Mouse (Mus musculus): ENCODE results near the gene Prrc2b. TPM values are rescaled to one million over a fixed set of nuclear protein-coding genes. Genes with fewer than 3 reads are reported as not detected.

Gene Prrc2b
- polyA plus RNA-seq, 1 experiment from 2014 or later: 30.4 TPM

DNA sequence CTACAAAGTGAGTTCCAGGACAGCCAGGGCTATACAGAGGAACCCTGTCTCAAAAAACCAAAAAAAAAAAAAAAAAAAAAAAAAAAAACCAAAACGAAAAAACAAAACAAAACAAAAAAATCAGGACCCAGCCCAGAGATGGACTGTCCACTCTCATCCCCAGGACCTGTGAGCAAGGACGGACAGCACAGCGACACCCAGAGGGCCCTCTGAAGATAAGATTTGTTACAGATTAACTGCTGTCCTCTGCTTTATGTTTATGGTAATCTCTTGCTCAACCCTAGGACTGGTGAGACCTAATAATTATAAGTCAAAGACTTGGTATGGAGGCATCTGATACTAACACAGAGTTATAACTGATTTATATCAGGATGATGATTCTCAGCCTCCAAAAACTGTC is 124.9 kb downstream of the Prrc2b start:
- no peak for ATAC-seq (ENCODE audit: low FRiP score, low TSS enrichment)
- Histone ChIP-seq H3K27ac (ENCODE audit: low read length) (no peak overlapping the region), H3K36me3 (ENCODE audit: insufficient read depth, low read length) (peaks cover 40% of the 10 kb centered on the region), H3K4me2 (replicated peaks; ENCODE audit: low read depth, low read length) (no peak overlapping the region), H3K27me3 (ENCODE audit: insufficient read depth, low read length) (no peaks in the 10 kb centered on the region), H3K9ac (replicated peaks; ENCODE audit: low read length) (no peak overlapping the region), H3K4me3 (ENCODE audit: low read length) (no peak overlapping the region), H3K9me3 (ENCODE audit: low read length) (no peaks in the 10 kb centered on the region), H3K4me1 (ENCODE audit: insufficient read depth, low read length) (no peaks in the 10 kb centered on the region)
- 71% methylated on average over 3 of the region's 3 CpGs for WGBS

DNA sequence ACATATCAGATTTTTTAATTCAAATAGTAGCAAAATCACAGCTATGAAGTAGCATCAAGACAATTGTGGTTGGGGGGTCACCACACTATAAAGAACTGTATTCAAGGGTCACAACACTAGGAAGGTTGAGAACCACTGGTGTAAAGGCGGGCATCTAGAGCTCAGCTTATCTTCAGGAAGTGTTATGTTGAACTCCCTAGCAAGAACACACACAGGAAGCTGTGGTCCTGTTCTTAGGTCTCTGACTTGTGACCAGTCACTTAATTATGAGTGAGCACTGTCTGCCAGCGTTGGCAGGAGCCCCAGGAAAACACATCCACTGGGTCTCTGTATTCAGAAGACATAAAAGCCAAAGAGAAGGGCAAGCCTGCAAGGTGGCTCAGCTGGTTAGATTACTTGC is 131.4 kb downstream of the Prrc2b start:
- Histone ChIP-seq H3K4me3 (ENCODE audit: low read length) (no peak overlapping the region), H3K4me2 (replicated peaks; ENCODE audit: low read depth, low read length) (no peak overlapping the region), H3K27me3 (ENCODE audit: insufficient read depth, low read length) (no peaks in the 10 kb centered on the region), H3K27ac (ENCODE audit: low read length) (no peak overlapping the region), H3K36me3 (ENCODE audit: insufficient read depth, low read length) (peaks cover 61% of the 10 kb centered on the region), H3K9ac (replicated peaks; ENCODE audit: low read length) (no peak overlapping the region), H3K9me3 (ENCODE audit: low read length) (no peaks in the 10 kb centered on the region), H3K4me1 (ENCODE audit: insufficient read depth, low read length) (peaks cover 8% of the 10 kb centered on the region)
- 84% methylated on average over 2 of the region's 2 CpGs for WGBS
- no peak for ATAC-seq (ENCODE audit: low FRiP score, low TSS enrichment)

DNA sequence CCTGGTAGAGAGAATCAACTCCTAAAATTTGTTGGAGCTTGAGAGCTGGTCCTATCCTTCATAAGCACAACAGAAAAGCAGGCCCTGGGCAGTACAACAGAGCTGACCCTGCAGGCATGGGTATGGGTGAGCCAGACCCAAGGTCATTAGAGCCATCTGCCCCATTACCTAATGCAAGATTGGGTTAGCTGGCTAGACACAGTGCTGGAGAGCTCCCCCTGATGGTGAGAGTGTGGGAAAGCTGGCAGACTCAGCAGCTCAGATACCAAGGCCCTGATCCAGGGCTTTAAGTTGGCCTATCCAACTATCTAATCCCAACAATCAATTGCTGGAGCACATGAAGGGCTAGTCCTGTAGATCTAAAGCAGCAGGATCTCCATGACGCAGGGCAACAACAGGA is 131.8 kb downstream of the Prrc2b start:
- WGBS: 83% methylated on average over 1 of the region's 1 CpGs
- no peaks in the 10 kb centered on the region for H3K9me3 ChIP-seq (ENCODE audit: low read length)
- H3K9ac ChIP-seq (replicated peaks; ENCODE audit: low read length): no peak overlapping the region
- peaks cover 8% of the 10 kb centered on the region for H3K4me1 ChIP-seq (ENCODE audit: insufficient read depth, low read length)
- H3K4me3 ChIP-seq (ENCODE audit: low read length): no peak overlapping the region
- H3K4me2 ChIP-seq (replicated peaks; ENCODE audit: low read depth, low read length): no peak overlapping the region
- ATAC-seq (ENCODE audit: low FRiP score, low TSS enrichment): no peak
- H3K27ac ChIP-seq (ENCODE audit: low read length): no peak overlapping the region
- H3K36me3 ChIP-seq (ENCODE audit: insufficient read depth, low read length): peaks cover 56% of the 10 kb centered on the region
- no peaks in the 10 kb centered on the region for H3K27me3 ChIP-seq (ENCODE audit: insufficient read depth, low read length)

DNA sequence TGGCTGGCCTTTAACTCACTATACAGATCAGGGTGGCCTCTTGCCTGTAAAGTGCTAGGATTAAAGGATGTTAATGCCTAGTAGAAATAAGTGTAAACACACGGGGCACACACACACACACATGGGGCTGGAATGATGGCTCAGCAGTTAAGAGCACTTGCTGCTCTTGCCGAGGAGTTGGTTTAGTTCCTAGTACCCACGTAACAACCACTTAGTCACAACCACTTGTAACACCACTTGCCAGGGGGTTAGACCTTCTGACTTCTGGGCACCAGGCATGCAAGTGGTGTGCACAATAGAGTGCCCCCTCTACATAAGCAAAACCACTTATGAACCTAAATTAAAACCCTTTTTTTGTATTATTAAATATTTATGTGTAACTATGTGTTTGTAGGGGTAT is 133.1 kb downstream of the Prrc2b start:
- Histone ChIP-seq H3K9ac (replicated peaks; ENCODE audit: low read length) (no peak overlapping the region), H3K27me3 (ENCODE audit: insufficient read depth, low read length) (no peaks in the 10 kb centered on the region), H3K36me3 (ENCODE audit: insufficient read depth, low read length) (peaks cover 44% of the 10 kb centered on the region), H3K4me3 (ENCODE audit: low read length) (no peak overlapping the region), H3K4me1 (ENCODE audit: insufficient read depth, low read length) (peaks cover 11% of the 10 kb centered on the region), H3K4me2 (replicated peaks; ENCODE audit: low read depth, low read length) (no peak overlapping the region), H3K27ac (ENCODE audit: low read length) (no peak overlapping the region), H3K9me3 (ENCODE audit: low read length) (no peaks in the 10 kb centered on the region)
- ATAC-seq (ENCODE audit: low FRiP score, low TSS enrichment): no peak
- WGBS: 96% methylated on average over 3 of the region's 3 CpGs

Small RNA genes lying within 50 kb of the gene (microRNA-seq; reads per million reads assigned to microRNA genes)
- gene Gm27805: not detected

Other genes with a start within 250 kb of the Prrc2b start
- 90.4 and 101 TPM in 2 replicates for gene Aif1l, start 200.9 kb upstream of the Prrc2b start, polyA plus RNA-seq (2015; fragmentation: Nextera tagmentation; extraction: Ambion mirVana)
- gene Nup214, start 176.6 kb upstream of the Prrc2b start, polyA plus RNA-seq (2015; fragmentation: Nextera tagmentation; extraction: Ambion mirVana): 70.2 and 94.1 TPM in 2 replicates
- 1.6 and 1.8 TPM in 2 replicates for gene Fam78a, start 66.2 kb upstream of the Prrc2b start, polyA plus RNA-seq (2015; fragmentation: Nextera tagmentation; extraction: Ambion mirVana)
- gene Plpp7, start 55.6 kb upstream of the Prrc2b start, polyA plus RNA-seq (2015; fragmentation: Nextera tagmentation; extraction: Ambion mirVana): 6.8 and 7.8 TPM in 2 replicates
- gene Pomt1, start 85.5 kb downstream of the Prrc2b start, polyA plus RNA-seq (2015; fragmentation: Nextera tagmentation; extraction: Ambion mirVana): 31.6 and 32.9 TPM in 2 replicates
- 88.5 and 92.0 TPM in 2 replicates for gene Uck1, start 109.1 kb downstream of the Prrc2b start, polyA plus RNA-seq (2015; fragmentation: Nextera tagmentation; extraction: Ambion mirVana)
- 26.6 and 28.0 TPM in 2 replicates for gene Golga2, start 136.3 kb downstream of the Prrc2b start, polyA plus RNA-seq (2015; fragmentation: Nextera tagmentation; extraction: Ambion mirVana)
- gene Swi5, start 137.0 kb downstream of the Prrc2b start, polyA plus RNA-seq (2015; fragmentation: Nextera tagmentation; extraction: Ambion mirVana): 407 and 433 TPM in 2 replicates
- 54.9 and 66.7 TPM in 2 replicates for gene Ciz1, start 201.2 kb downstream of the Prrc2b start, polyA plus RNA-seq (2015; fragmentation: Nextera tagmentation; extraction: Ambion mirVana)
- gene Dnm1, start 202.3 kb downstream of the Prrc2b start, polyA plus RNA-seq (2015; fragmentation: Nextera tagmentation; extraction: Ambion mirVana): 5.4 TPM in 2 replicates
- 50.1 and 51.6 TPM in 2 replicates for gene 1110008P14Rik, start 230.9 kb downstream of the Prrc2b start, polyA plus RNA-seq (2015; fragmentation: Nextera tagmentation; extraction: Ambion mirVana)
- gene Lcn2, start 237.2 kb downstream of the Prrc2b start, polyA plus RNA-seq (2015; fragmentation: Nextera tagmentation; extraction: Ambion mirVana): 9.0 and 12.7 TPM in 2 replicates
- 38.3 and 39.5 TPM in 2 replicates for gene Ptges2, start 244.8 kb downstream of the Prrc2b start, polyA plus RNA-seq (2015; fragmentation: Nextera tagmentation; extraction: Ambion mirVana)